Mouse (Mus musculus) erythroid progenitor cell, adult 5-6 weeks (primary cell): ENCODE data around the gene Cmtm7. TPM values are rescaled to one million over a fixed set of nuclear protein-coding genes. Genes with fewer than 3 reads are reported as not detected.

Experiments
- ATAC-seq: replicated peaks from 2 replicates; pipeline ENCODE4 v1.8.0; 2016; ENCODE audit warnings: moderate number of reproducible peaks, mild to moderate bottlenecking, moderate TSS enrichment, inconsistent platforms; ENCODE audit not compliant: poor library complexity, low FRiP score, severe bottlenecking
- total RNA-seq, 2 experiments: library from RNA; stranded (forward) in 1 of 2; stranded (reverse) in 1 of 2; fragments of 150-400 nt in 1 of 2; fragments of 186-747, 209-891 nt in 1 of 2; gene quantifications; 2 replicates each; pipeline versions ENCODE4 v1.2.3 to v1.2.4; 2015 to 2017; ENCODE audit warnings: low replicate concordance in 2 of 2

Cmtm7 gene
- total RNA-seq, 2 experiments from 2014 or later, result 46.4 to 64.1 TPM

DNA sequence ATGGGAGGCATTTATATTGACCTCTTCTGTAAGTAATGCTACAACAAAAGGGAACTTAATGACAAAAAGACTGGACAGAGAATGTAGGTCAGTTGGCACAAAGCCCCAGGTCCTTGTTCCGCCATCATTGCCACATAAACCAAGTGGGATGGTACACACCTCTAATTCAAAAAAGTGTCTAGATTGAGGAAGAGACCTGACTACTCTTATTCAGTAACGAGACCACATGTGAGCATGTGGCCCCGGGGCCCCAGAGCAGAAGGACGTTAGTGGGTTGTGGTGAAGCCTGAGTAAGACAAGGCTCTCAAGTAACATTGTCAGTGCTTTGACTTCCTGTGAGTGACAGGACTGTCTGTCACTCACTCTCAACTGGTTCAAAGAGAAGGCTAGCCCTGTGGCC is 11.4 kb downstream of the Cmtm7 start:
- ATAC-seq, result no peak

DNA sequence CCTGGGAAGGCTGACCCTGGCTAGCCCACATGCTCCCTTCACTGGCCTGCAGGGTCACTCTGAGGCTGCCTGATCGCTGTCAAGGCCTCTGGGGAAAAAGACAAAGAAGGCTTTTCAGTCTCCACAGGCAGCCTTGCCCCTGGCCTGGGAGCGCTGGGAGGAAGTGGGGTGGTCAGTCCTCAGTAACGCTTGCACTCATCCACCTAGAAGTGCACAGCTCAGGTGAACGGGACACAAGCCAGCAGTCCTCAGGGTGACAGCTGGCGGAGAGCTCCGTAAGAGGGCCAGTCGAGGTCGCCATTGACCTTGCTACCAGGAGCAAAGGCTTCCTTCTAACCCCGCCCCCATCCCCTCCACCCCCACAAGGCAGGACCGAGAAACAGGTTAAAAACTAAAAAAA is 13.6 kb downstream of the Cmtm7 start:
- ATAC-seq, result no peak

DNA sequence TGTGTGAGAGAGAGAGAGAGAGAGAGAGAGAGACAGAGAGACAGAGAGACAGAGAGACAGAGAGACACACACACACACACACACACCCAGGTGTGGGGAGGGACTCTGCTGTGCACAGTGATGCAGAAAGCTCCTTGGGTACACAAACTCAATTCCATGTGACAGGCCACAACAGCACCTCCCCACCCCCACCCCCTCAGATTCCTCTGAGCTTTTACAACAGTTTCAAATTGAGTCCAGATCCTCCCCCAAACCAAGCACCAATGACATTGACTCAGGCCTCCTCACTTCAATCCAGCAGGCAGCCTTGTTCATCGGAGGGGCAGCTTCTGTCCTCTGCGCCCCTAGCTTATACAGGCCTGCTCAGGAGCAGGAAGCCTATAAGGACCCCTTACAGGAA is 14.1 kb downstream of the Cmtm7 start:
- ATAC-seq, result no peak

DNA sequence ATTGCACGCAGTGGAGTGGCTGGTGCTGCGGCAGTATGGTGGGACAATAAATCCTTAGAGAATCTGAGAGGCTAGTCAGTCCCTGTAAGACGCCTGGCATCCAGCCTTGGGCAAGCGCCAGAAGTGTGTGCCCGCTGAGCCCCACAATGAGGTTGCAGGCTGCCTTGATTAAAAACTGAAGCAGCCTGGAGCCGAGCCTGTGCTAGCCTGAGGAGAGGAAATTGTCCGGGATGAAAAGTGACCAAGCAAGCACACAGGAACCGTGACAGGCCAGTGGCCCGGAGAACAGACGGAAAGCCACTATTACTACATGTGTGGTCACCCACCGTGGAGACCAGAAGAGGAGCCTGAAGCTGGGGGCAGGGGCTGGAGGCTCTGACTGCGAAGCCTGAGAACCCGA is 14.6 kb downstream of the Cmtm7 start:
- ATAC-seq, result no peak

DNA sequence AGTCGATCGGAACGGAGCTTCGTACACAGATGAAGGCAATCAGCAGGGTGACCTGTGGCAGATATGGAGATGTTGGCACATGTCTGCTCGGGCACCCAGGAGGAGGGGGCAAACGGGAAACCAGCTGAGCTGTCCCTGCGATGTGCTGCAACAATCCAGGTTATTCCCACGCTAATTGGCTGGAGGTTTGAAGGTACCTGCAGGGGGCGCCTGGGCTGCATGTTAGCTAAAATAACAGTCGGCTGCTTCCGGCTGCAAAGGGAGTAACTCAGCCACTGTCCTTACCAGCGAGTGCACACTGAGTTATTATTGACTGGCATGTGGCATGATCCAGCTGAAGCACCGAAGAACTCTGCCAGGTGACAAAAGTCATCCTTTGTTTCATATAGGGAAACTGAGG is 18.3 kb downstream of the Cmtm7 start:
- no peak for ATAC-seq

DNA sequence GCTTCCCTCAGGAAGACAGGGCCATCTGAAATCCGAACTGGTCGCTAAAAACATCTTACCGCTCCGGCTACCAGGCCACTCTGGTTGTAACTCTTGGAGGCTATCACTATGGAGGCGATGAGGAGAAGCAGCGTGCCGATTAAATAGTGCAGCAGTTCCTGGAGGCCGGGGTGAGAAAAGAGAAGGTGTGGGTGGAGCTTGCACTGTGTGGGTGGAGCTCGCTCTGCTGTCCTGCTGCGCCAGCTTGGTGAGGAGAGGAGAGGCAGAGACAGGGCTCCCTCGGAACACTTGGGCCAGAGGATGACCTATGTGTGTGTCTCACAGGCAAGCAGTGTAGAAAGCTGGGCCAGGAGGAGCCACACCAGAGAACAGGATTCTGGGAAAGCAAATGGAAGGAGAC is 19.8 kb downstream of the Cmtm7 start:
- no peak for ATAC-seq

DNA sequence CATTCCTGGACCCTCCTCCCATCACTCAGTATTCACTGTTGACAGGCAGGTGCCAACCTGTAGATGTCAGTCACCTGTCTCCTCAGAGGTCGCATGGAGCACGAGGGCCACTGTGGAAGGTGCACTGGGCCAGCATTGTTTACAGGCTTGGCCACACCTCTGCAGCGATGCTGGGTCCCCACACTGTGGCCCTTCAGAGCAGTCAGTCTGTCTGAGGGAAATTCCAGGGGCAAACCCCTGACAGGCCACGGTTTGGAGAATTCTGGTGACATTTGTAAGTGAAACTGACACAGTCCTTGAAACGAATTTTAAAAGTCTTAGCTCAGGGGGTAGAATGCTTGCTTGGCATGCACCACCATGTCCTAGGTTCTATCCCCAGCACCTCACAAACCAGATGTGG is 21.3 kb downstream of the Cmtm7 start:
- ATAC-seq, result no peak

DNA sequence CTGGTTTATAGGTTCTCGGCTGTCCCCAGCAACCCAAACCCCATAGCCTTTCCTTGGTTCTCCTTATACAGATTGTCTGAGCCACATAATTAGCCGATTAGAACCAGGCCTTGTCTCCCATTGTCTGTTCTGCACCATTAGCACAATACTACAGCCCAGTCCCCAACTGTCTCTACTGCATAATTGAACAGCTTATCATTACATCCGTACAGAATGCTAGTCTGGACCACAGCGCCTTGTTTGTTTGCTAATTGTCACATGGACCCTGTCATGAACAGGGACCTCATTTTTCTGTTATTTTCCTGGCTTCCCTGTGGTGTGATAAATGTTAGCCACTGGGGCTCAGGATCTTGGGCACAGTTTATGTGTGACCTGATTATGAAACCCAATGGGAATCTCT is 21.8 kb downstream of the Cmtm7 start:
- no peak for ATAC-seq

DNA sequence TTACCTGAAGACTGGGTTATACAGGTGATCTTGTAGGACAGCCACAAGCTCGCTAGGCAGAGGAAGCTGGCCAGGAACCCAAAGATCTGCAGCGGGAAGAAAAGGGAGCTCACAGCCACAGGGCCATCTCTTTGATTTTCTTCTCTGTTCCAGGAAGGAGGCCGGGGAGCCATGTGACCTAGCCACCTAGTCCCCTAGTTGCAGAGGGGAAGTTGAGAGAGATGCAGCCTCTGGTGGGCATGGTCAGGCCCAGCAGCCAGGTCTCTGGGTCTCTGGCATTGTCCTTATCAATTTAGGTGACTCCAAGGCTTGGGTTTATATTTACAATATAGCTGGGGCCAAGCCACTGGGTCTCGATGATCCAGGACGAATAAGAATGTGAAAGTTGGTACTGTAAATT is 22.9 kb downstream of the Cmtm7 start:
- ATAC-seq, result no peak

DNA sequence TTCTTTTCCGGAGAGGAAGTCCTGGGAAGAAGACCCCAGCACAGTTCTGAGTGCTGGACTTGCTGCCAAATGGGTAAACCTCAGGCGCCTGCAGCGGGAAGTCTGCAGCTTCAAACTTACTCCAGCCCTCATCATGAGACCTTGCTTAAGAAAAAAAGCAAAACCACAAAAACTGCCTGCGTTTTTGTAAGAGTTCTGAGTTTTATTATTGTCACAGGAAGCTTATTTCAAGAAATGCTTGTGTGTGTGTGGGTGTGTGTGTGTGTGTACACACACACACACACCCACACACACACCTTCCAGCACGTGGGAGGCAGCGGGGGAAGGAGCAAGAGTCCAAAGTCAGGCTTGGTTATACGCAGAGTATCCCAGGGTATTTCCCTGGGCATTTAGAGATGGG is 23.4 kb downstream of the Cmtm7 start:
- no peak for ATAC-seq

DNA sequence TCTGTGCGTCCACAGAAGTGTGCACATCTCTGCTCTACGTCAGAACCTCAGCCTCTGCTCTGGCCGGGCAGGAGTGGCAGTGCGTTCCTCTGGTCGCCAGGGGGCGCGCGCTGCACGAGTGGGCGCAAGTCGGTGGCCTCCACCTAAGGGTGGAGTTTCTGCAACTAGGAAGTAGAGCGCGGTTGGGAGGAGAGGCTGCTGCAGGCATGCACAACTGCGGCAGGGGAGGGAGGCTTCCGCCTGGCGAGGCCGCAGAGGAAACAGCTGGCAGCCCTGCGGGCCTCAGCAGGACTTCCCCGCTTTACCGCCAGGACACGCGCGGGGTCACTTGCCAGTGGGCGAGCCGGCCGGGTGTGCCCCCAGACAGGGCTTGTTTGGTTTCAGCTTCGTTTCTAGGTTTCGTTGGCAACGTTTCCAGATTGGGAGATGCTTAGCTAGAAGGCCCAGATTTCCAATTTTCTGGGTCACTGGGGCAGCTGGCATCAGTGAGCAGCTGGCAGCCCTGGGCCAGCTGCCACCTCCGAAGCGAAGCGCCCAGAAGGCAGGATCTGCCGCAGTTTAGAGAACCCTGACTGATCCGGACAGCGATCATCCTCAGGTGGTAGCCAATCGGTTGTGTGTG is 28.7 kb downstream of the Cmtm7 start:
- ATAC-seq, result peak; percentile 97

DNA sequence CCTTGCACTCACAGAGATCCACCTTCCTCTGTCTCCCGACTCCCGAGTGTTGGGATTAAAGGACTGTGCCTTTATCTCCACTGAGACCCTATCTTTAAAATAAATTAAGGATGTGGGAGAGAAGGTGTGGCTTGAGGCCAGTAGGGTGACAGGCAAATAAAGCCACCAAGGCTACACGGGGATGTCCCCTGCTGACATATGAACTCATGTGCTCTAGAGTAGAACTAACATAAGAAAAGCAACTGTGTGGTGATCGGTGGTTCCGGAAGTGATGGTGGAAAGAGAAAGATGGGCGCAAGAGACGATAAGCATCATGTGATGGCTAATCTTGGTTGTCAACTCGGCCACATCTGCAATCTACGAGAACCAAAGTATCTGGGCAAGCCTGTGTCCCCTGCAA is 29.3 kb downstream of the Cmtm7 start:
- no peak for ATAC-seq

DNA sequence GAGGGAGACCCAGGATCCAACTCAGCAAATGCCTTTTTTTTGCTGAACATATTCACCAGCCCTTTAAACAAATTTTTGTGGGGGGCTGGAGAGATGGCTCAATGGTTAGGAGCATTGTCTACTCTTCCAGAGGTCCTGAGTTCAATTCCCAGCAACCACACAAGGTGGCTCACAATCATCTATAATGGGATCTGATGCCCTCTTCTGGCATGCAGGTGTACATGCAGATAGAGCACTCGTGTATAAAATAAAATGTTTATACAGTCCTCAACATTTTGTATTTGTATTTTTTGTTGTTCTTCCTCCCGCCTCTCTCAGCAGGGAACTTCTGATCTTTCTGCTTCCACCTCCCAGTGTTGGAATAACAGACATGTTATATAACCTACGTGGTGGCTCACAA is 30.1 kb downstream of the Cmtm7 start:
- no peak for ATAC-seq

DNA sequence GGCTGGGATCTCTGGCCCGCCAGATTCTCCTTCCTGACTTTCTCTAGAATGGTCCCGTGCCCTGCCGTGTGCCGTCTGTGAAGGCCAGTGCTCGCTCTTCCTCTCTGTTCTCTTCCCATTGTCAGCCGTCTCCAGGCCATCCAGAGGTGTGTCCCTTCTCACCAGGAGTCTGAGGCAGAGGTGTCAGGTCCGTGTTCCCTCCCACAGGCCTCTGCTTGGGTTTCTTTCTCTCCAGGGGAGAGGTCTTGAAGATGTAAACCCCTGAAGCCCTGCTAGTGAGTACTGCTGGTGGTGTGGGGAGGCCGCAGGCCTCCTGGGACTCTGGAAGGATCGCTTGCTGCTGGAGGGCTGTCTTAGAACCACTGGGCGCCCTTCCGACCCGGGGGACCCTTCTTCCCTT is 34.2 kb downstream of the Cmtm7 start:
- ATAC-seq, result no peak

DNA sequence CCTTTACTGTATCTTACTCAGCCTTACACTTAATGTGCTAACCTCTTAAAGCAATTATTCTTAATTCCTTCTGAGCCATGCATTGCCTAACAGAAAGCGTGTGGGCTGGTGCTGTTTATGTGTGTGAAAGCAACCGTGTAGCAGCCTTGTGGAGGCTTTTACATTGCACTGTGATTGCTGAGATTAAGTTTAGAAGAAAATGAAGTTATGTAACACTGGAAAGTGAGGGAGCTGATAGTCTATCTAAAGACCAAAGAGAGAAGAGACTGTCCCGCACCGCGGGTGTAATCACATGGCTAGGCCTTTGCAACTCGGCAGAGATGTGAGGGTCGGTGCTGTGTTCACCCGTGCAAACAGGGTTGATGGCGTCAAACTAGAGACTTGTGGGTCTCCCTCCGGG is 34.6 kb downstream of the Cmtm7 start:
- ATAC-seq, result no peak

DNA sequence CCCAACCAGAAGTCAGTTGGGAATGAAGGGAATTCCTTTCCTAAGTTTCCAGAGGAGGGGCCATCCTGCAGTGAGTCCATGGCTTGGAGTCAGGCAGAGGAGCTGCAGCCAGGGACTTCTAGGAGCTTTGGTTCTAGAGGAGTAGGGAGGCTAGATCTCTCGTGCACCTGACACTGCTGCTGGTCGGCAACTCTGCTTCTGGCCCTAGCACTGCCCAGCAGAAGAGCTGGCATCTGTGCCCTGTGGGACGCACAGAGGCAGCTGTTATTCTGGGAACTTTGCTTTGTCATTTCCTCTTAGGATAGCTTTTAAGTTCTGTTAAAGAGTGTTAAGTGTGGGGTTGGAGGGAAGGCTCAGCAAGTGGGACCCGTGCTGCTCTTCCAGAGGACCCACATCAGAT is 36.0 kb downstream of the Cmtm7 start:
- no peak for ATAC-seq

DNA sequence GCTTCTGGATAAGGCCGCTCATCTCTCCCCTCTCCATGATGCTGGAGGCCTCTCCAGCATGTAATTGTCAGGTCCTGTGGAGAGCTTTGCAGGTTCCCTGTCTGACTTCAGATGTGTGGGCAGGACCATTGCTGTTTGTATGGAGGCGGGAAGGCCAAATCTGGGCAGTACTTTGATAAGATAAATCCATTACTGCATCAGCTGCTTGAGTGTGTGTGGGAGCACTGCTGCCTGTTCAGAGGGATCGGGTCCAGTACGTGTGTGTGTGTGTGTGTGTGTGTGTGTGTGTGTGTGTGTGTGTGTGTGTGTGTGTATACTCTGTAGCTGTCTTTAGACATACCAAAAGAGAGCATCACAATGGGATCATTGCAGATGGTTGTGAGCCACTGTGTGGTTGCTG is 36.5 kb downstream of the Cmtm7 start:
- ATAC-seq, result no peak

DNA sequence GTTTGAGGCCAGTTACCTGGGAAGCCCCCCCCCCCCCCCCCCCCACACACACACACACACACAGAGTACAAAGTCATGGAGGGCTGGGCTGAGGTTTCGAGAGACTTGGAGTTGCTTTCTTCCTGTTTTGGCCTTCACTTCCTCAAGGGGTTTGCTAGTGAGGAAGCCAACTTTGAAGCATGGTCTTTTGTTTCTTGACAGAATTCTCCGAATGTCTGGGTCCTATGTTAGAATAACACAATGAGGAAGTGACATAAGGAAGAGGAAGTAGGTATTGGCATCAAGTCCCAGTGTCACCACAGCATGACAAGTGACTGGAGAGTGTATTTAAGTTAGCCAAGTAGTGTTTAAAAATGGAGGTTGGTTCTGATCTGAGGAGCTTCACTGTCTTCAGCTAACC is 38.9 kb downstream of the Cmtm7 start:
- no peak for ATAC-seq

DNA sequence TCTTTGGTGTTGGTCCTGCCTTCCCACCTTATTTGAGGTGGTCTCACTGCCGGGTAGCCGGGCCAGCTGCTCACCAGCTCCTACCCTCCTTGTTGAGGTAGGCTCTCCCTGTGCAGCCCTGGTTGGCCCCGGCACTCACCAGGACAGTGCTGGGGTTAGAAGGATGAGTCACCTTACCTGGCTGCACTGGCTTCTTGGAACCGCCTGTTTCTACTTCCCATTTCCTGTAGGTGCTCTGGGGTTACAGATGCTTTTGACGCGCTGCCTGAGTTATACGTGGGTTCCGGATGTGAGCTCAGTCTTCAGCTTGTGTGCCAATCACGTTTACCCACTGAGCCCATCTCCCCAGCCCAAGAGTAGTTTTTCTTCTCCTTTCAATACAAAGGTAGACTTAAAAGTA is 41.3 kb downstream of the Cmtm7 start:
- no peak for ATAC-seq

DNA sequence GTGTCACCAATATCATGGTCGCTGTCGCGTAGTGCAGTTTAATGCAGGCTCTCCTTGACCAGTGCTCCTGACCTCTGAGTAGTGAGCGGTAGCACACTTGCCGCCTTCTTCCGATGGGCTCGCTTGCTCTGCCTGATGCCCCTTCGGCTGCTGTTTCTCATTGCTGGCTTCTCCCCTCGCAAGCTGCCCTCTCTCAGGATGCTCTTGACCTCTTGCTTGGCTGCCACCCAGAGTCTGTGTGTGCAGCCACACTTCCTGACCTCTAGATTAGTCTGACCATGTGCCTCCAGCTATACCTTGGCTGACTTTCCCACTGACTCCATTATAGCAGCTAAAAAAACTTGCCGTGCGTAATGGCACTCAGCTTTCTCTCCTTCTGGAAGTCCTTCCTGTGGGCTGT is 45.2 kb downstream of the Cmtm7 start:
- no peak for ATAC-seq

DNA sequence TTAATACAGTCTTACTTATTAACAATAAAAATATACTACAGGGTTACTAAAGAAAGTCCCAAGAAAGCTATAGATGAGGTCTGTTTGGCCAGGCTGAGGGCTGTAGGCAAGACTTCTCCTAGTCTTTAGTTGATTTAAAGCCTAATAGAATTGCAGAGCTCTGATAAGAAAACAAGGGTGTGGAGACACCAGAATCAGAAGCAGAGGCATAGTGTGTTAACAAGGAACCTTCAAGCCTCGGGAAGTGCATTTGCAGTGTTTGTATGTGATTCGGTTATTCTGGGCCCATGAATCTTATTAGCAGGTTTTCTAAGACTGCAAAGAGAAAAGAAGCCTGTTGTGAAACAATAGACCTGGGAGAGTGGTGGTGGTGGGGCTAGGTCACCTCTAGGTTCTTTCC is 48.4 kb downstream of the Cmtm7 start:
- no peak for ATAC-seq

DNA sequence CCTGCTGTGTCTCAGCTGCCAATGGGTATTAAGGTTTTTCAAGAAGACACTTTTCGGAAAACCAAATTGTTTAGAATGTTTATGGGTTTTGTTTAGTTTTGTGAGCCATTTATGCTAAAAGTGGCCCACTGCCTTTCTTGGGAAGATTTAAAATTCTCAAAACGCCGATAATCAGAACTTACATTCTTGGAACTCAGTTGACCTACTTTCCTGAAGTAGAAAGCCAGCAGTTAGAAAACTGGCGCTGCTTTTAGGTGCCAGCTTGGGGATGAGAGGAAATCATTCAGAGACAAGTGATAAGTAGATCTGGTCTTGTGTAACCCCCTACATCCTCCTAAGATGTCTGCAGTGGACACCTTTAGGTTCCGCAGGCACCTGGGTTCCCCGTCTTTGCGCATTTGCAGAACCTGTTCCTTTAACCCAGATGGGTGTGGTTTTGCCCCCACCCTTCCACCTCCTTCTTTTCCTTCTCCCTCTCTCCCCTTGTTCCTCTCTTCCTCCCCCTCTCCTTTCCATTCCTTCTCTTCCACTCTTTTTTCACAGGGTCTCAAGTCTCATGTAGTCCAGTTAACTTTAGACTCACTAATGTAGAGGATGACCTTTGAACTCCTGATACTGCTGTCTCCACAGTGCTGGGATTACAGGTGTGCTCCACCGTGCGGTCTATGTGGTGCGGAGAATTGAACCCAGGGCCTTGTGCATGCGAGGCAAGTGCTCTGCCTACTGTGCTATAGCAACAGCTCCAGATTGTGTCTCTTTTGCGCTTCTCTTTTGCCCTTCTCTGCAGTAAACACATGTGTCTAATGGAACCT is 49.6 kb downstream of the Cmtm7 start:
- ATAC-seq, result no peak
